Mouse (Mus musculus): ENCODE data around the gene Acadl. TPM values are rescaled to one million over a fixed set of nuclear protein-coding genes. Genes with fewer than 3 reads are reported as not detected.

Acadl gene
- total RNA-seq, 1 experiment from 2014 or later: 29.6 TPM

GRCm38 (mm10) chr1:66806821-66807220 lies 56.3 kb downstream of the Acadl start:
- ATAC-seq (ENCODE audit: extremely low read depth, insufficient number of reproducible peaks, low FRiP score, poor library complexity, severe bottlenecking): no peak

- ATAC-seq (ENCODE audit: extremely low read depth, insufficient number of reproducible peaks, low FRiP score, poor library complexity, severe bottlenecking): no peak
These were observed 57.7 kb downstream of the Acadl start for GRCm38 (mm10) chr1:66805408-66805807.

GRCm38 (mm10) chr1:66804710-66805109 lies 58.4 kb downstream of the Acadl start:
- ATAC-seq (ENCODE audit: extremely low read depth, insufficient number of reproducible peaks, low FRiP score, poor library complexity, severe bottlenecking): no peak

GRCm38 (mm10) chr1:66797962-66798361 lies 65.1 kb downstream of the Acadl start:
- no peak for ATAC-seq (ENCODE audit: extremely low read depth, insufficient number of reproducible peaks, low FRiP score, poor library complexity, severe bottlenecking)

- no peak for ATAC-seq (ENCODE audit: extremely low read depth, insufficient number of reproducible peaks, low FRiP score, poor library complexity, severe bottlenecking)
These were observed 70.1 kb downstream of the Acadl start for GRCm38 (mm10) chr1:66792838-66793466.

- ATAC-seq (ENCODE audit: extremely low read depth, insufficient number of reproducible peaks, low FRiP score, poor library complexity, severe bottlenecking): no peak
These were observed 80.8 kb downstream of the Acadl start for GRCm38 (mm10) chr1:66782296-66782695.

- no peak for ATAC-seq (ENCODE audit: extremely low read depth, insufficient number of reproducible peaks, low FRiP score, poor library complexity, severe bottlenecking)
These were observed 82.0 kb downstream of the Acadl start for GRCm38 (mm10) chr1:66781027-66781426.

Other genes with a start within 250 kb of the Acadl start
- 29.7 and 31.4 TPM in 2 replicates for gene Rpe, start 162.4 kb downstream of the Acadl start, total RNA-seq (2017)
- 44.1 and 50.0 TPM in 2 replicates for gene Kansl1l, start 45.7 kb downstream of the Acadl start, total RNA-seq (2017)
- gene Myl1, start 82.1 kb upstream of the Acadl start, total RNA-seq (2017): not detected in 2 replicates
- gene Lancl1, start 175.6 kb upstream of the Acadl start, total RNA-seq (2017): 17.7 and 21.5 TPM in 2 replicates